Mouse (Mus musculus) neutrophil, adult 65 days (primary cell): ENCODE results near the gene Clca4b. TPM values are rescaled to one million over a fixed set of nuclear protein-coding genes. Genes with fewer than 3 reads are reported as not detected.

Experiments used
- total RNA-seq: library from RNA; stranded (reverse); gene quantifications from 2 replicates; pipeline ENCODE4 v1.2.4, GENCODE M21; 2023

Gene Clca4b
- not detected in 2 replicates for total RNA-seq

GRCm38 (mm10) chr3:144932335-144932734, at the start of gene Clca4b:
Clca4b (minus strand) TSS chr3:144932529.

GRCm38 (mm10) chr3:144974945-144975344, 42.6 kb upstream of the Clca4b start, which contains the start of gene Clca4a:
Clca4a (minus strand) TSS chr3:144975045.

Other genes with a start within 250 kb of the Clca4b start
- gene Sh3glb1, start 212.2 kb downstream of the Clca4b start, total RNA-seq: 186 and 198 TPM in 2 replicates
- 0.13 TPM in 1 of 2 replicates, not detected in the other for gene Clca3a1, start 171.6 kb downstream of the Clca4b start, total RNA-seq
- gene Clca3a2, start 113.0 kb downstream of the Clca4b start, total RNA-seq: not detected in 2 replicates
- not detected in 2 replicates for gene Clca3b, start 83.2 kb downstream of the Clca4b start, total RNA-seq
- not detected in 2 replicates for gene Clca4a, start 42.5 kb upstream of the Clca4b start, total RNA-seq
- not detected in 2 replicates for gene Clca1, start 100.2 kb upstream of the Clca4b start, total RNA-seq
- not detected in 2 replicates for gene Clca2, start 166.9 kb upstream of the Clca4b start, total RNA-seq
- gene Odf2l, start 186.1 kb upstream of the Clca4b start, total RNA-seq: 4.9 and 5.3 TPM in 2 replicates